Mouse (Mus musculus): Measurements from ENCODE around the gene Zfp933. TPM values are rescaled to one million over a fixed set of nuclear protein-coding genes. Genes with fewer than 3 reads are reported as not detected.

Zfp933 gene
- polyA plus RNA-seq (2012) = 0.01 TPM in 1 of 2 replicates, not detected in the other

GRCm38 (mm10) chr4:147847614-147848583, at the start of gene Zfp933:
Zfp933 (minus strand) TSS chr4:147848366.
- peak within 1 kb of the TSS; percentile 91 for H3K4me3 ChIP-seq (replicated peaks)
- no peaks in the 10 kb centered on the region for H3K27me3 ChIP-seq (ENCODE audit: control insufficient read depth)
- peaks cover under 1% of the 10 kb centered on the region; the same call in 1 of the 2 replicates for H3K36me3 ChIP-seq (ENCODE audit: control insufficient read depth)
- peaks cover 46% of the 10 kb centered on the region for H3K4me1 ChIP-seq (ENCODE audit: control insufficient read depth)
- TF ChIP-seq TAL1 (IDR thresholded peaks at IDR 0.05; ENCODE audit: low read length) (no peak), GATA1 (IDR thresholded peaks at IDR 0.05; ENCODE audit: low read length) (no peak)
- no peaks in the 10 kb centered on the region for H3K9me3 ChIP-seq (ENCODE audit: control insufficient read depth, low read length)

GRCm38 (mm10) chr4:147897348-147897747, 49.2 kb upstream of the Zfp933 start:
- H3K27me3 ChIP-seq (ENCODE audit: control insufficient read depth) = no peaks in the 10 kb centered on the region
- TF ChIP-seq GATA1 (IDR thresholded peaks at IDR 0.05; ENCODE audit: low read length) = no peak
- no peak for TF ChIP-seq TAL1 (IDR thresholded peaks at IDR 0.05; ENCODE audit: low read length)
- no peak overlapping the region for H3K4me3 ChIP-seq (replicated peaks)
- H3K36me3 ChIP-seq (ENCODE audit: control insufficient read depth) = peaks cover 86% of the 10 kb centered on the region
- peaks cover 9% of the 10 kb centered on the region for H3K4me1 ChIP-seq (ENCODE audit: control insufficient read depth)
- no peaks in the 10 kb centered on the region for H3K9me3 ChIP-seq (ENCODE audit: control insufficient read depth, low read length)

GRCm38 (mm10) chr4:147896411-147896810, 48.2 kb upstream of the Zfp933 start:
- H3K4me1 ChIP-seq (ENCODE audit: control insufficient read depth) = peaks cover 7% of the 10 kb centered on the region
- TF ChIP-seq TAL1 (IDR thresholded peaks at IDR 0.05; ENCODE audit: low read length) (no peak), GATA1 (IDR thresholded peaks at IDR 0.05; ENCODE audit: low read length) (no peak)
- no peaks in the 10 kb centered on the region for H3K9me3 ChIP-seq (ENCODE audit: control insufficient read depth, low read length)
- H3K4me3 ChIP-seq (replicated peaks) = no peak overlapping the region
- no peaks in the 10 kb centered on the region for H3K27me3 ChIP-seq (ENCODE audit: control insufficient read depth)
- H3K36me3 ChIP-seq (ENCODE audit: control insufficient read depth) = peaks cover 88% of the 10 kb centered on the region

GRCm38 (mm10) chr4:147895815-147896330, 47.7 kb upstream of the Zfp933 start:
- Histone ChIP-seq H3K4me3 (replicated peaks) (no peak overlapping the region), H3K4me1 (ENCODE audit: control insufficient read depth) (peaks cover 6% of the 10 kb centered on the region), H3K9me3 (ENCODE audit: control insufficient read depth, low read length) (no peaks in the 10 kb centered on the region), H3K27me3 (ENCODE audit: control insufficient read depth) (no peaks in the 10 kb centered on the region), H3K36me3 (ENCODE audit: control insufficient read depth) (peaks cover 90% of the 10 kb centered on the region)
- no peak for TF ChIP-seq GATA1 (IDR thresholded peaks at IDR 0.05; ENCODE audit: low read length)

- Histone ChIP-seq H3K4me1 (ENCODE audit: control insufficient read depth) (no peaks in the 10 kb centered on the region), H3K36me3 (ENCODE audit: control insufficient read depth) (peaks cover 80% of the 10 kb centered on the region), H3K4me3 (replicated peaks) (no peak overlapping the region), H3K27me3 (ENCODE audit: control insufficient read depth) (no peaks in the 10 kb centered on the region), H3K9me3 (ENCODE audit: control insufficient read depth, low read length) (no peaks in the 10 kb centered on the region)
- TF ChIP-seq TAL1 (IDR thresholded peaks at IDR 0.05; ENCODE audit: low read length) = no peak
- no peak for TF ChIP-seq GATA1 (IDR thresholded peaks at IDR 0.05; ENCODE audit: low read length)
Measured at GRCm38 (mm10) chr4:147890341-147890740, 42.2 kb upstream of the Zfp933 start.

- TF ChIP-seq GATA1 (IDR thresholded peaks at IDR 0.05; ENCODE audit: low read length) = no peak
- no peak for TF ChIP-seq TAL1 (IDR thresholded peaks at IDR 0.05; ENCODE audit: low read length)
- Histone ChIP-seq H3K4me3 (replicated peaks) (no peak overlapping the region), H3K36me3 (ENCODE audit: control insufficient read depth) (peaks cover 86% of the 10 kb centered on the region), H3K9me3 (ENCODE audit: control insufficient read depth, low read length) (no peaks in the 10 kb centered on the region), H3K27me3 (ENCODE audit: control insufficient read depth) (no peaks in the 10 kb centered on the region), H3K4me1 (ENCODE audit: control insufficient read depth) (no peaks in the 10 kb centered on the region)
Measured at GRCm38 (mm10) chr4:147888237-147888636, 40.1 kb upstream of the Zfp933 start.

- Histone ChIP-seq H3K4me3 (replicated peaks) (no peak overlapping the region), H3K9me3 (ENCODE audit: control insufficient read depth, low read length) (no peaks in the 10 kb centered on the region), H3K27me3 (ENCODE audit: control insufficient read depth) (no peaks in the 10 kb centered on the region), H3K36me3 (ENCODE audit: control insufficient read depth) (peaks cover 88% of the 10 kb centered on the region), H3K4me1 (ENCODE audit: control insufficient read depth) (no peaks in the 10 kb centered on the region)
- TF ChIP-seq TAL1 (IDR thresholded peaks at IDR 0.05; ENCODE audit: low read length) = no peak
- TF ChIP-seq GATA1 (IDR thresholded peaks at IDR 0.05; ENCODE audit: low read length) = no peak
Measured at GRCm38 (mm10) chr4:147887277-147887676, 39.1 kb upstream of the Zfp933 start.

- Histone ChIP-seq H3K27me3 (ENCODE audit: control insufficient read depth) (no peaks in the 10 kb centered on the region), H3K9me3 (ENCODE audit: control insufficient read depth, low read length) (no peaks in the 10 kb centered on the region), H3K4me3 (replicated peaks) (no peak overlapping the region), H3K4me1 (ENCODE audit: control insufficient read depth) (no peaks in the 10 kb centered on the region), H3K36me3 (ENCODE audit: control insufficient read depth) (peaks cover 89% of the 10 kb centered on the region)
- TF ChIP-seq GATA1 (IDR thresholded peaks at IDR 0.05; ENCODE audit: low read length) (no peak), TAL1 (IDR thresholded peaks at IDR 0.05; ENCODE audit: low read length) (no peak)
Measured at GRCm38 (mm10) chr4:147886158-147886557, 38.0 kb upstream of the Zfp933 start.

- TF ChIP-seq GATA1 (IDR thresholded peaks at IDR 0.05; ENCODE audit: low read length) (no peak), TAL1 (IDR thresholded peaks at IDR 0.05; ENCODE audit: low read length) (no peak)
- Histone ChIP-seq H3K27me3 (ENCODE audit: control insufficient read depth) (no peaks in the 10 kb centered on the region), H3K4me3 (replicated peaks) (no peak overlapping the region), H3K9me3 (ENCODE audit: control insufficient read depth, low read length) (no peaks in the 10 kb centered on the region), H3K36me3 (ENCODE audit: control insufficient read depth) (peaks cover 90% of the 10 kb centered on the region), H3K4me1 (ENCODE audit: control insufficient read depth) (no peaks in the 10 kb centered on the region)
Measured at GRCm38 (mm10) chr4:147884138-147884537, 36.0 kb upstream of the Zfp933 start.

Measured in erythroblast, embryonic 14.5 days (primary cell).